Mouse (Mus musculus) CH12.LX (cell line): Measurements from ENCODE around the gene Gm45837. TPM values are rescaled to one million over a fixed set of nuclear protein-coding genes. Genes with fewer than 3 reads are reported as not detected.

Source experiments
- DNase-seq: peaks from one replicate; pipeline ENCODE4 v3.0.0-alpha.2; 2013; ENCODE audit errors: extremely low read depth
- H3K27ac ChIP-seq: 2 replicates; pipeline ENCODE4 v1.5.1; 2012; ENCODE audit warnings: low read depth, mild to moderate bottlenecking, control low read depth, moderate library complexity; ENCODE audit not compliant: insufficient read depth
- H3K27me3 ChIP-seq: replicated peaks from 2 replicates; pipeline ENCODE3; 2012; ENCODE audit warnings: inconsistent platforms
- H3K36me3 ChIP-seq, 2 experiments: replicated peaks in 1 of 2; 2 replicates each; pipeline versions ENCODE3 to v1.6.1; 2012; ENCODE audit warnings: inconsistent platforms in 1 of 2, low read length in 1 of 2, mild to moderate bottlenecking in 1 of 2, mixed read lengths in 1 of 2, moderate library complexity in 1 of 2; ENCODE audit not compliant: control insufficient read depth in 1 of 2, insufficient read depth in 1 of 2
- H3K4me1 ChIP-seq, 2 experiments: 2 replicates each; pipeline ENCODE4 v1.6.1; 2012; ENCODE audit warnings: inconsistent platforms in 1 of 2, moderate library complexity in 1 of 2; ENCODE audit not compliant: insufficient read depth in 2 of 2, control insufficient read depth in 1 of 2
- H3K4me2 ChIP-seq: 2 replicates; pipeline ENCODE4 v1.6.1; 2012; ENCODE audit warnings: low read depth, mild to moderate bottlenecking, control low read depth; ENCODE audit not compliant: poor library complexity, insufficient read depth, severe bottlenecking
- H3K4me3 ChIP-seq, 3 experiments: fragments of 150-350 bp in 1 of 3; sonication (generic) in 1 of 3; replicated peaks in 1 of 3; 2 replicates each; pipeline versions ENCODE3 to v1.5.1; 2011 to 2012; ENCODE audit warnings: low read depth in 2 of 3, low read length in 2 of 3, mild to moderate bottlenecking in 2 of 3, moderate library complexity in 2 of 3, control low read depth in 1 of 3, improper control_type of control experiment in 1 of 3, inconsistent platforms in 1 of 3, mixed read lengths in 1 of 3; ENCODE audit not compliant: poor library complexity in 1 of 3
- H3K79me2 ChIP-seq: replicated peaks from 2 replicates; pipeline ENCODE4 v1.6.1; 2012; ENCODE audit warnings: mild to moderate bottlenecking, moderate library complexity; ENCODE audit not compliant: control insufficient read depth, poor library complexity, insufficient read depth, severe bottlenecking; ENCODE audit errors: extremely low read depth
- H3K9ac ChIP-seq: 2 replicates; pipeline ENCODE4 v1.6.1; 2012; ENCODE audit warnings: low read depth, mild to moderate bottlenecking, control low read depth, moderate library complexity; ENCODE audit not compliant: insufficient read depth
- H3K9me3 ChIP-seq: replicated peaks from 2 replicates; pipeline ENCODE3; 2012; ENCODE audit warnings: low read length, inconsistent platforms, mixed read lengths
- CHD2 ChIP-seq: IDR thresholded peaks from 2 replicates; pipeline ENCODE4 v1.6.1; 2011; ENCODE audit warnings: low read length, improper control_type of control experiment
- CTCF ChIP-seq, 2 experiments: IDR thresholded peaks in 1 of 2; conservative IDR thresholded peaks in 1 of 2; 2 replicates each; pipeline ENCODE4 v1.5.1; 2011 to 2012; ENCODE audit warnings: low read depth in 2 of 2, low read length in 2 of 2, improper control_type of control experiment in 1 of 2, inconsistent platforms in 1 of 2, mild to moderate bottlenecking in 1 of 2, moderate library complexity in 1 of 2
- ELF1 ChIP-seq: IDR thresholded peaks from 2 replicates; pipeline ENCODE4 v1.6.1; 2014; ENCODE audit warnings: low read depth, mild to moderate bottlenecking, inconsistent platforms, low read length, improper control_type of control experiment
- EP300 ChIP-seq: IDR thresholded peaks from 2 replicates; pipeline ENCODE4 v1.6.1; 2011; ENCODE audit warnings: low read length, improper control_type of control experiment
- GABPA ChIP-seq: IDR thresholded peaks from 2 replicates; pipeline ENCODE4 v1.6.1; 2012; ENCODE audit warnings: low read depth, low read length, improper control_type of control experiment, inconsistent platforms; ENCODE audit not compliant: insufficient replicate concordance
- IRF4 ChIP-seq: IDR thresholded peaks from 2 replicates; pipeline ENCODE4 v1.6.1; 2014; ENCODE audit warnings: low read depth, mild to moderate bottlenecking, inconsistent platforms, low read length, improper control_type of control experiment
- KAT2A ChIP-seq: IDR thresholded peaks from 2 replicates; pipeline ENCODE4 v1.6.1; 2012; ENCODE audit warnings: low read length, improper control_type of control experiment, inconsistent platforms; ENCODE audit not compliant: insufficient replicate concordance
- MAX ChIP-seq: IDR thresholded peaks from 2 replicates; pipeline ENCODE4 v1.6.1; 2011; ENCODE audit warnings: low read length, improper control_type of control experiment
- MAZ ChIP-seq: IDR thresholded peaks from 2 replicates; pipeline ENCODE4 v1.6.1; 2012; ENCODE audit warnings: low read depth, mild to moderate bottlenecking, inconsistent platforms, low read length, improper control_type of control experiment, moderate library complexity
- MYC ChIP-seq: IDR thresholded peaks from 2 replicates; pipeline ENCODE4 v1.6.1; 2011; ENCODE audit warnings: low read depth, mild to moderate bottlenecking, improper control_type of control experiment, low read length
- POLR2A ChIP-seq: IDR thresholded peaks from 2 replicates; pipeline ENCODE4 v1.6.1; 2011; ENCODE audit warnings: low read depth, mild to moderate bottlenecking, improper control_type of control experiment, low read length
- RCOR1 ChIP-seq: conservative IDR thresholded peaks from 2 replicates; pipeline ENCODE4 v1.6.1; 2012; ENCODE audit warnings: low read depth, mild to moderate bottlenecking, inconsistent platforms, low read length, improper control_type of control experiment
- SMC3 ChIP-seq: IDR thresholded peaks from 2 replicates; pipeline ENCODE4 v1.6.1; 2011; ENCODE audit warnings: low read depth, low read length, improper control_type of control experiment
- ZC3H11A ChIP-seq: IDR thresholded peaks from 2 replicates; pipeline ENCODE4 v1.6.1; 2012; ENCODE audit warnings: low read depth, mild to moderate bottlenecking, inconsistent platforms, low read length, improper control_type of control experiment
- ZKSCAN1 ChIP-seq: IDR thresholded peaks from 2 replicates; pipeline ENCODE4 v1.6.1; 2012; ENCODE audit warnings: low read depth, inconsistent platforms, low read length, improper control_type of control experiment, borderline replicate concordance
- dilution Hi-C: fragments of 300-500 bp; cut with MboI; formaldehyde crosslinking; loops from 2 replicates; pipeline ENCODE4 v1.14.3; 2020; ENCODE audit warnings: low sequenced_read_pairs; ENCODE audit not compliant: extremely low pct_unique_long_range_greater_than_20kb, extremely low pct_ligation_motif_present
- in situ Hi-C: fragments of 300-500 bp; cut with MboI; formaldehyde crosslinking; loops from 3 replicates; pipeline ENCODE4 v1.14.3; 2019; ENCODE audit warnings: low sequenced_read_pairs, low pct_ligation_motif_present, low pct_unique_long_range_greater_than_20kb, mixed read lengths
- polyA plus RNA-seq: library from polyadenylated mRNA; unstranded; fragments of >175 nt; gene quantifications from 2 replicates; pipeline ENCODE4 v1.2.1, GENCODE M21; 2012; ENCODE audit warnings: low read depth; ENCODE audit not compliant: insufficient read length
- total RNA-seq, 2 experiments: library from RNA; depleted of rRNA; stranded (reverse); fragments of 300-350 nt in 1 of 2; fragments of >200 nt in 1 of 2; gene quantifications; 2 replicates each; pipeline ENCODE4 v1.2.3; 2012 to 2014

Gene Gm45837
- total and polyA plus RNA-seq, 3 experiments, result 0.04 to 0.84 TPM; not detected in 1

DNA sequence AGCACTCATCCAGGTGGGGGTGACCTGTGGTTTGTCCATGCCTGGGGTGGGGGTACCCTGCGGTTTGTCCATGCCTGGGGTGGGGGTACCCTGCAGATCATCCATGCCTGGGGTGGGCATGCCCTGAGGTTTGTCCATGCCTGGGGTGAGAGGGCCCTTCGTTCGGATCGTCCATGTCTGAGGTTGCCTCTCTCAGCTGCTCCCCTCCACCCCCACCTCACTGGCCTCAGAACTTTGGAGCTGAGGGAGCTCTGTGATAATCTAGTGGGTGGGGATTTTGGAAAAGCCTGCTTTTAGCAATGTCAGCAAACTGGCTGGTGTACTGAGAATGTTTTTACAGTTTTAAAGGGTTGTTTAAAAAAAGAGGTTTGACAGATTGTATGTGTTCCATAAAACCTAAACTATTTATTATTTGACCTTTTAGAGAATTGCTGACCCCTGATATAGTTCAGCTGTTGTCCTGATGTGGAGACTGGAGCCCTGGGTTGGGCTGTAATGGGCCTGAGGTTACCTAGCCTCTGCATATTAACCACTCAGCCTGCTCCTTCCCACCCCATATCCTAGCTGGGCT, 18.7 kb upstream of the Gm45837 start:
- dilution Hi-C loops (no loop called here), in situ Hi-C loops (no loop called here)
- Histone ChIP-seq H3K27ac (no peak overlapping the region), H3K9ac (no peak overlapping the region), H3K4me2 (no peak overlapping the region), H3K9me3 (no peaks in the 10 kb centered on the region), H3K27me3 (no peaks in the 10 kb centered on the region), H3K4me3 (no peak overlapping the region), H3K4me1 (no peaks in the 10 kb centered on the region), H3K79me2 (no peaks in the 10 kb centered on the region), H3K36me3 (peaks cover 92 to 100% of the 10 kb centered on the region in 2 experiments)
- no peak for TF ChIP-seq ELF1
- DNase-seq, result no peak

DNA sequence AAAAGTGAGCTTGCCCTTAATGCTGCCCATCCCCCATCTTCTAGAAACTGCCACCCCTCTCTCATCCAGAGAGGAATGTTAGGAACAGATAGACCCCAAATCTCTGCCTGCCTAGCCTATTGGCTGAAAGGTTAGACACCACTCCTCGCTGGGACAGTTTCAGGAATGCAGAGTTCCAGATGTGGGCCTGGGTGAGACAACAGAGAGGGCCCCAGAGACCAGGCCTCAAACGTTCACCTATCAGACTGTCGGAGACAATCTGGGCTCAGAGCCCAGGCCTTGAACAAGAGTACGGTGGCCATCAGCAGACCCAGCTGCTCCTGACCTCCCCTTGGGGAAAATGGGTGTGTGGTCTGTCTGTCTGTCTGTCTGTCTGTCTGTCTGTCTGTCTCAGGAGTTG, 17.7 kb upstream of the Gm45837 start:
- Histone ChIP-seq H3K27me3 (no peaks in the 10 kb centered on the region), H3K4me3 (no peak overlapping the region), H3K4me2 (no peak overlapping the region), H3K79me2 (no peaks in the 10 kb centered on the region), H3K4me1 (no peaks in the 10 kb centered on the region), H3K9ac (no peak overlapping the region), H3K36me3 (peaks cover 92 to 100% of the 10 kb centered on the region in 2 experiments), H3K27ac (no peak overlapping the region), H3K9me3 (no peaks in the 10 kb centered on the region)
- in situ Hi-C loops, result no loop called here
- DNase-seq, result no peak
- TF ChIP-seq MAX (no peak), RCOR1 (no peak), ZKSCAN1 (no peak), IRF4 (no peak), MYC (no peak), KAT2A (no peak), ELF1 (no peak), MAZ (no peak), GABPA (no peak)
- dilution Hi-C loops, result no loop called here

DNA sequence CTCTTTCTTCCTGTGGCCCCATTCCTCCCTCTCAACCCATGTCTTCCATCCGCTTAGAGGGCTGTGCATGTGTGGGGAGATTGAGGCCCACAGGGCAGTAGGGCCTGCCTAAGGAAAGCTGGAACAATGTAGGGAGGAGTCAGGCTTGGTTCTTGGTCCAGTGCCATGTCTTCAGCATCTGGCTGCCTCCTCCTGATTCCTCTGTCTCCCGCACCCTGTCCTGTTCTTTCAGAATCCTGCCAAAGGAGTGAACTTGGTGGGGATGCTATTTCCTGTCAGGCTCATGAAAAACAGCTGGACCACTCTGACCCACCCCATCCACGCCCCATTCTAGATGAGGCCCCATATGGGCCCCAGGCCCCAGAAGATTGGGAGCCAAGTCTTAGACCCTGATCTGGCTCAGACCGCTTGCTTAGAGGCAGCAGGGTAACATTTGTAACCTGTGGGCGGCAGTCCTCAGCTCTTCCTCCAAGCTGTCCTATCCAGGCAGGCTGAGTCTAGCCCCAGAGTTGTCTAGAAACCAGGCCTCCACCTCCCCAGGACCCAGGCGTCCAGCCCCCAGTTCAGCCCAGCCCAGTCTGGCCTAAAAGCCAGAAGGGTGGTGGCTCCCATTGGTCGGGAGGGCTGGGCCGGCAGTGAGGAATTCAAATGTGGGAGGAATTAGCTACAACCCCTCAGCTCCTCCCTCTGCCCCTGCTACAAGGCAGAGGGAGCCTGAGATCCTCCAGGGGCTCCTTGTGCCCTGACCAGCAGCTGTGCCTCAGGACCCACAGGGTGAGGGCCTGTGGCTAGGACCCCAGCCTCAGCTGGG, 16.8 kb upstream of the Gm45837 start:
- H3K27ac ChIP-seq, result no peak overlapping the region

More for the DNA sequence above, 16.8 kb upstream of the Gm45837 start:
- no peaks in the 10 kb centered on the region for H3K4me1 ChIP-seq
- H3K79me2 ChIP-seq, result no peaks in the 10 kb centered on the region
- TF ChIP-seq MYC (no peak), EP300 (no peak), POLR2A (no peak), ELF1 (no peak), CHD2 (no peak), SMC3 (no peak), CTCF (conservative IDR thresholded peaks at IDR 0.05 in 1 of 2, IDR thresholded peaks at IDR 0.05 in 1 of 2; ENCODE audit: low read depth in 2 of 2, low read length in 2 of 2) (no peak), ZC3H11A (no peak)
- H3K4me3 ChIP-seq, result no peak overlapping the region
- H3K9ac ChIP-seq, result no peak overlapping the region
- H3K27me3 ChIP-seq, result no peaks in the 10 kb centered on the region
- no peak for DNase-seq
- H3K9me3 ChIP-seq, result no peaks in the 10 kb centered on the region
- no peak overlapping the region for H3K4me2 ChIP-seq
- dilution Hi-C loops, result no loop called here
- in situ Hi-C loops, result no loop called here
- H3K36me3 ChIP-seq, result peaks cover 92 to 100% of the 10 kb centered on the region in 2 experiments
